Mouse (Mus musculus): ENCODE measurements around the gene Map3k5.
A peak's percentile ranks its signal among the peaks of the same experiment; 100 is the strongest.

The Map3k5 gene

GRCm38 (mm10) chr10:20166797-20167196 lies 232.5 kb downstream of the Map3k5 start:
- no peak for DNase-seq

GRCm38 (mm10) chr10:20167467-20167866 lies 233.2 kb downstream of the Map3k5 start:
- no peak for DNase-seq

GRCm38 (mm10) chr10:20169182-20169674 lies 235.0 kb downstream of the Map3k5 start:
- DNase-seq = no peak

GRCm38 (mm10) chr10:20169927-20170604 lies 235.8 kb downstream of the Map3k5 start:
- DNase-seq = no peak

GRCm38 (mm10) chr10:20170605-20171088 lies 236.4 kb downstream of the Map3k5 start:
- DNase-seq = peak; percentile 27 to 35

GRCm38 (mm10) chr10:20171209-20171608 lies 236.9 kb downstream of the Map3k5 start:
- no peak for DNase-seq

- DNase-seq = no peak
These were observed 237.5 kb downstream of the Map3k5 start for GRCm38 (mm10) chr10:20171756-20172155.

- no peak for DNase-seq
These were observed 239.5 kb downstream of the Map3k5 start for GRCm38 (mm10) chr10:20173733-20174132.

GRCm38 (mm10) chr10:20176054-20176453 lies 241.8 kb downstream of the Map3k5 start:
- no peak for DNase-seq

GRCm38 (mm10) chr10:20178807-20179605 lies 244.7 kb downstream of the Map3k5 start:
- no peak for DNase-seq

- no peak for DNase-seq
These were observed 246.9 kb downstream of the Map3k5 start for GRCm38 (mm10) chr10:20181198-20181597.

- DNase-seq = no peak
These were observed 247.6 kb downstream of the Map3k5 start for GRCm38 (mm10) chr10:20181680-20182399.

- DNase-seq = no peak
These were observed 250.1 kb downstream of the Map3k5 start for GRCm38 (mm10) chr10:20184326-20184725.

GRCm38 (mm10) chr10:20185264-20185663 lies 251.0 kb downstream of the Map3k5 start:
- DNase-seq = no peak

GRCm38 (mm10) chr10:20185806-20186205 lies 251.5 kb downstream of the Map3k5 start:
- DNase-seq = no peak

- DNase-seq = no peak
These were observed 252.6 kb downstream of the Map3k5 start for GRCm38 (mm10) chr10:20186800-20187273.

- no peak for DNase-seq
These were observed 256.0 kb downstream of the Map3k5 start for GRCm38 (mm10) chr10:20190139-20190747.

Measured in thymus, postnatal 36 days (tissue).